Mouse (Mus musculus) skeletal muscle tissue, adult 2 months (tissue): Measurements from ENCODE around the gene C2.
A peak's percentile ranks its signal among the peaks of the same experiment; 100 is the strongest.
"Not testable (repeated sequence)": the region's sequence is repeated elsewhere in the genome, so short reads cannot be mapped to it uniquely, and the experiment has no call there.

Source experiments
- DNase-seq: peaks from one replicate; pipeline ENCODE4 v3.0.0-alpha.2; 2012; ENCODE audit warnings: low read depth, low spot score

The C2 gene

DNA sequence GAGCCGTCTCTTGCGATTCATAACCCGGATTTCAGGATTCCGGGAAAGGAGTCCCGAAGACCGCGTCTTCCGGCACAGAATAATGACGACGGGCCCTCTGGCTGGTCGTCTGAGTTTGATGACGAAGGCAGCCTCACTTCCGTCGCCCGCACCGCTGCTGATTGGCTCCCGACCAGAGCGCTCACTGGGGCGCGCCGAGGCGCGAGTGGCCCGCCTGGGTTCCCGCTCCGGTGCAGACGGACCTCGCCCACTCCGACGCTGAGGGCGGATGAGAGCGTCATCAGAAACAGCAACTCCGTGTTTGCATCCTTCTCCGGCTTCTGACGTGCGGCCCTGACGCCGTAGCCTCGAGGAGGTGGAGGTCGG lies 61.2 kb downstream of the C2 start, which contains the start of the genes Stk19 and Dxo:
TSS of gene Stk19 (minus strand) at position 90 of the 366 bp plus-strand sequence.
TSS of gene Dxo (plus strand) at position 164 of the 366 bp plus-strand sequence.
- peak; percentile 94 for DNase-seq

DNA sequence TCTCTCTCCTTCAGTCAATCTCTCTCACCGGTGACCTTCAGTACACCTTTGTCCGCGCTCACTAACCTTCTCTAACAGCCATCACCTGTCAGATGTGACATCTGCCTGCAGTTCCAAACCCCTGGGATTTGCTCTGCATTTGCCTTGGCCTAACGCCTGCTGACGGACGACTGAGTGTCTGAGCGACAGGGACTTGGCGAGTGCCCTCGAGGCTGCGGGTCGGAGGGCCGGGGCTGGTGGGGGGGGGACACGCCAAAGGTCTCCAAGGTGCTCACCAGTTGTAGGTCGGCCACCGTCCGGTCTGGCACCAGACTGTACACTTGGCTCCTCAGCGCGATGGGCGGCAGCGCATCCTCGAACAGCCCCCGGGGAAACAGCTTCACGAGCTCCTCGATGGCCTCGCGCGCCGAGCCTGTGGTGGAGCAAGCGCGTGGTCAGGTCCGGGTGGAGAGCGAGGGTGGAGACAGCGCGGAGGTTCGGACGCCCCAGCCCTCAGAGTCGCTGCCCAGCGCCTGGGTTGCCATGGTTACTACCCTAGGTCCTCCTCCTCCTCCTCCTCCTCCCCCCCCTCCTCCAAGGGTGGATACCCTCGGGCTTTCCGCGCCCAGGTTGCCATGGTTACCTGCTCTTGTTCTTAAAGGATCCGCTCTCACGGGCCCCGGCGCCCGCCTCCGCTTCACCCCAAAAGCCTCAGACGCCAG lies 61.8 kb downstream of the C2 start:
- no peak for DNase-seq

DNA sequence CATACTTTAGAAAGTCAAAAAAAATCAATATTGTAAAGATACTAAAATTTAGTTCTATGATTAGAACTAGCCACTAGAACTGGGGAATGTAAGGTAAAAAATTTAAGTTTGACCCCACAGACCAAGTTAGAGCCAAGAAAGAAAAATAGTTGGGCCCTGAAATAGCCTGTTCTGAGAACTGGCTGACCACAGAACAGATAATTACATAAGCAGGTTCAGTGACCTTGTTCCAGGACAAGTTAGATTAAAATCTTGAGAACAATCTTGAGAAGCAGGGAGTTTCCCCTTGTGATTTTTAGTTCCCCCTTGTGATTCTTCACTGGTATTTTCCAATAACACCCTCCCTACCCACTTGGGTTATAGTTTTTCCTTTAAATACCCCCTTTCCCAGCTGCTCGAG lies 67.3 kb downstream of the C2 start:
- DNase-seq: not testable (repeated sequence)

DNA sequence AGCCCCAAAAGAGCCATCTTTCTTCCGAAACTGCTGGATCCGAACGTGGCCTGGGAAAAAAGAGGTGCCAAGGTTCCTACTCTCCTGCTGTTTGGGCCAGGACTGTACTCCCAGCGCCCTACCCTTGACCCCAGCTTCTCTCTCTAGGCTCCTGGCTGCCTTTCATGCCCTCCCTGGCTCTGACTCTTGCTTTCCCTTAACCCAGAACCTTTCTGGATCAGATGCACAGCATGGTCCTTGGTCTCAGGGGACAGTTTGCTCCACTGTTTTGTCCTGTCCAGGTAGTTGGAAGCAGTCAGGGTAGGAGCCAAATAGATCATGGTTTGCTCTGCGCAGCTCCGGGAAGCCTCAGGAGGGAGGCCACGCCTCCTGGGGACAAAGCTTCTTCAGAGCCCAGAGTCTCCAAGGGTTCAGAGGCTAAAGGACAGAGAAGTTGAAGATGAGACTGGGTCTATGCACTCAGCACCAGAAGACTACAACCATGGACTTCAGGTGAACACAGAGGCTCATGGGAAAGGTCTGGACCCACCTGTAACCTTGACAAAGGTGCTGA lies 83.2 kb downstream of the C2 start:
- DNase-seq: no peak

- not testable (repeated sequence) for DNase-seq
Measured at GRCm38 (mm10) chr17:34813747-34814146, 84.3 kb downstream of the C2 start.
